Mouse (Mus musculus) left cerebral cortex, postnatal 4 days (tissue): Measurements from ENCODE around the gene Avp. TPM values are rescaled to one million over a fixed set of nuclear protein-coding genes. Genes with fewer than 3 reads are reported as not detected.
A peak's percentile ranks its signal among the peaks of the same experiment; 100 is the strongest.
"Not testable (repeated sequence)": the region's sequence is repeated elsewhere in the genome, so short reads cannot be mapped to it uniquely, and the experiment has no call there.

Experiments used
- DNase-seq: peaks from one replicate; pipeline ENCODE4 v3.0.0-alpha.2; 2022
- intact Hi-C: fragments of 180-260 bp; cut with DNase I; formaldehyde crosslinking; loops from one replicate; pipeline ENCODE4 v1.15.1; 2025
- total RNA-seq, 2 experiments: library from RNA; stranded (reverse); gene quantifications; 2 replicates each; pipeline ENCODE4 v1.2.3; 2021

The Avp gene
- total RNA-seq: 10 to 100 TPM in 1 of 2 experiments, 1 to 10 TPM in 1; 2.1 to 21.1 TPM

- intact Hi-C loops: no loop called here
- no peak for DNase-seq
Measured at GRCm38 (mm10) chr2:130582552-130582951, at the start of gene Avp. Gene Avp (minus strand): TSS chr2:130582554.

- intact Hi-C loops: no loop called here
Measured at GRCm38 (mm10) chr2:130629839-130630203, 47.5 kb upstream of the Avp start, which contains the start of the genes Fastkd5 and Ubox5. Gene Fastkd5 (minus strand): TSS chr2:130630027. Gene Ubox5 (minus strand): TSS chr2:130630038.

GRCm38 (mm10) chr2:130629080-130629838 is 46.9 kb upstream of the Avp start:
- intact Hi-C loops: no loop called here
- DNase-seq: no peak

More at GRCm38 (mm10) chr2:130629839-130630203, 47.5 kb upstream of the Avp start, which contains the start of the genes Fastkd5 and Ubox5:
- DNase-seq: peak; percentile 91

GRCm38 (mm10) chr2:130628424-130628823 is 46.1 kb upstream of the Avp start:
- DNase-seq: no peak
- intact Hi-C loops: no loop called here

- intact Hi-C loops: no loop called here
Measured at GRCm38 (mm10) chr2:130618972-130619371, 36.6 kb upstream of the Avp start.

GRCm38 (mm10) chr2:130613091-130613490 is 30.7 kb upstream of the Avp start:
- peak; percentile 27 for DNase-seq
- intact Hi-C loops: no loop called here

More at GRCm38 (mm10) chr2:130618972-130619371, 36.6 kb upstream of the Avp start:
- DNase-seq: no peak

- DNase-seq: no peak
- intact Hi-C loops: no loop called here
Measured at GRCm38 (mm10) chr2:130602195-130602594, 19.8 kb upstream of the Avp start.

- no peak for DNase-seq
- intact Hi-C loops: no loop called here
Measured at GRCm38 (mm10) chr2:130598399-130598798, 16.0 kb upstream of the Avp start.

- intact Hi-C loops: no loop called here
- DNase-seq: peak; percentile 16
Measured at GRCm38 (mm10) chr2:130597601-130598010, 15.3 kb upstream of the Avp start.

GRCm38 (mm10) chr2:130595596-130595995 is 13.2 kb upstream of the Avp start:
- intact Hi-C loops: no loop called here
- DNase-seq: no peak

- no peak for DNase-seq
- intact Hi-C loops: no loop called here
Measured at GRCm38 (mm10) chr2:130591016-130591415, 8.7 kb upstream of the Avp start.

GRCm38 (mm10) chr2:130589761-130590160 is 7.4 kb upstream of the Avp start:
- no peak for DNase-seq
- intact Hi-C loops: no loop called here

GRCm38 (mm10) chr2:130589157-130589556 is 6.8 kb upstream of the Avp start:
- intact Hi-C loops: no loop called here
- DNase-seq: no peak

GRCm38 (mm10) chr2:130588373-130588772 is 6.0 kb upstream of the Avp start:
- DNase-seq: no peak
- intact Hi-C loops: no loop called here

- no peak for DNase-seq
- intact Hi-C loops: no loop called here
Measured at GRCm38 (mm10) chr2:130586016-130586415, 3.7 kb upstream of the Avp start.

GRCm38 (mm10) chr2:130583902-130584560 is 1.7 kb upstream of the Avp start:
- DNase-seq: no peak
- intact Hi-C loops: no loop called here

- no peak for DNase-seq
- intact Hi-C loops: no loop called here
Measured at GRCm38 (mm10) chr2:130581201-130581600, 1.2 kb downstream of the Avp start.

- no peak for DNase-seq
- intact Hi-C loops: no loop called here
Measured at GRCm38 (mm10) chr2:130579791-130580190, 2.6 kb downstream of the Avp start.

- DNase-seq: peak; percentile 53
- intact Hi-C loops: no loop called here
Measured at GRCm38 (mm10) chr2:130578148-130578547, 4.2 kb downstream of the Avp start.

GRCm38 (mm10) chr2:130577632-130578031 is 4.7 kb downstream of the Avp start:
- intact Hi-C loops: no loop called here
- no peak for DNase-seq

GRCm38 (mm10) chr2:130577021-130577420 is 5.3 kb downstream of the Avp start:
- DNase-seq: no peak
- intact Hi-C loops: no loop called here

- DNase-seq, intact Hi-C loops: not testable (repeated sequence)
Measured at GRCm38 (mm10) chr2:130576564-130576963, 5.8 kb downstream of the Avp start.
